ENCODE assay signal across 10 mouse cellular contexts in the genomic region with DNA sequence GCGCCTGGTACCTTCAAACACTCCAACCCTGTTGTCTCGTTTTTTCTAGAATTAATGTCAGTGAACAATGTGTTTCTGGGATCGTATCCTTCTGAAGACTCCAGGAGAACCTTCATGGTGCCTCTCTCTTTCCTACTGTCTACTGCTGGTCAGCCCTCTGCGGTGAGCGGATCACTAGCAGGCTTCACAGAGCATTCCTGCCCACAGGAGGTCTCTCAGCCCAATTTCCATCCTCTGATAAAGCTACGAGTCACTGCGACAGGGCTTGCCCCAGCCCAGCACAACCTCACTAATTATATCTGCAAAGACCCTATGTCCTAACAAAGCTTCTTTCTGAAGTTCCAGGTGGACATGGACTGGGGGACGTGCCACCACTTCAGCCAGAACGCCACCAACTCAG.
DNase-seq lines count a peak whose midpoint lies in the region; ATAC-seq lines count a peak whose summit lies in the region.
"Had no signal": no experiment of that assay in that cellular context is flagged by ENCODE, and none has a peak within 500 bp of the region (broad histone marks: within the 10 kb centered on the region; RNA-seq: fewer than 3 reads in every experiment).

No protein-coding gene starts in this region.

- no peak for ATAC-seq in heart, embryonic 15.5 days (replicated peaks; ENCODE audit: insufficient number of reproducible peaks, insufficient read depth, low FRiP score, low read depth)
- ATAC-seq in midbrain, embryonic 15.5 days (replicated peaks) = no peak
- ATAC-seq in hindbrain, embryonic 14.5 days (ENCODE audit: low FRiP score) = no peak
- ATAC-seq in stomach, embryonic 15.5 days (ENCODE audit: insufficient read depth, low FRiP score, low read depth) = no peak
- ATAC-seq: forebrain, embryonic 16.5 days had no signal

- 45% methylated on average over 9 of the region's 9 CpGs for WGBS in heart, embryonic 15.5 days
- 67% methylated on average over 9 of the region's 9 CpGs for WGBS in midbrain, embryonic 10.5 days
- 70% methylated on average over 9 of the region's 9 CpGs for WGBS in midbrain, embryonic 15.5 days
- WGBS in hindbrain, embryonic 14.5 days = 66% methylated on average over 9 of the region's 9 CpGs
- 75% methylated on average over 9 of the region's 9 CpGs for WGBS in stomach, embryonic 15.5 days

- no peak for DNase-seq in heart, postnatal 14 days
- no peak for DNase-seq in midbrain, embryonic 10.5 days (ENCODE audit: low spot score)
- DNase-seq in hindbrain, embryonic 14.5 days (ENCODE audit: low spot score) = no peak
- DNase-seq in adrenal gland, postnatal 36 days = no peak
- DNase-seq in ovary, postnatal 10 days (ENCODE audit: low spot score) = no peak
- DNase-seq: thymus, postnatal 14 days had no signal

- H3K27me3 ChIP-seq in heart, embryonic 15.5 days = no peaks in the 10 kb centered on the region
- no peaks in the 10 kb centered on the region for H3K27me3 ChIP-seq in midbrain, embryonic 10.5 days (ENCODE audit: low read depth, poor library complexity, severe bottlenecking)
- no peaks in the 10 kb centered on the region for H3K27me3 ChIP-seq in midbrain, embryonic 15.5 days (replicated peaks)
- H3K27me3 ChIP-seq in hindbrain, embryonic 14.5 days (ENCODE audit: control insufficient read depth, insufficient read depth, low read length) = no peaks in the 10 kb centered on the region
- no peaks in the 10 kb centered on the region for H3K27me3 ChIP-seq in stomach, embryonic 15.5 days (replicated peaks)

- H3K36me3 ChIP-seq in heart, embryonic 15.5 days = no peaks in the 10 kb centered on the region
- peaks cover 41% of the 10 kb centered on the region for H3K36me3 ChIP-seq in midbrain, embryonic 10.5 days
- no peaks in the 10 kb centered on the region for H3K36me3 ChIP-seq in midbrain, embryonic 15.5 days (replicated peaks)
- no peaks in the 10 kb centered on the region for H3K36me3 ChIP-seq in hindbrain, embryonic 14.5 days (replicated peaks; ENCODE audit: control insufficient read depth, insufficient read depth)
- H3K36me3 ChIP-seq in stomach, embryonic 15.5 days = no peaks in the 10 kb centered on the region

- no peak overlapping the region for H3K4me3 ChIP-seq in heart, embryonic 15.5 days
- no peak overlapping the region for H3K4me3 ChIP-seq in midbrain, embryonic 10.5 days
- H3K4me3 ChIP-seq in midbrain, embryonic 15.5 days = no peak overlapping the region
- no peak overlapping the region for H3K4me3 ChIP-seq in hindbrain, embryonic 14.5 days (replicated peaks; ENCODE audit: low read length)
- H3K4me3 ChIP-seq in stomach, embryonic 15.5 days (replicated peaks) = no peak overlapping the region

- H3K9ac ChIP-seq in heart, embryonic 15.5 days = no peak overlapping the region
- H3K9ac ChIP-seq in midbrain, embryonic 15.5 days = no peak overlapping the region
- H3K9ac ChIP-seq in hindbrain, embryonic 14.5 days = no peak overlapping the region
- H3K9ac ChIP-seq in stomach, embryonic 15.5 days = no peak overlapping the region

- peaks cover 79% of the 10 kb centered on the region for H3K4me1 ChIP-seq in heart, embryonic 15.5 days (replicated peaks)
- peaks cover 94% of the 10 kb centered on the region for H3K4me1 ChIP-seq in midbrain, embryonic 10.5 days
- H3K4me1 ChIP-seq in midbrain, embryonic 15.5 days = peaks cover 53% of the 10 kb centered on the region
- peaks cover 60% of the 10 kb centered on the region for H3K4me1 ChIP-seq in hindbrain, embryonic 14.5 days (replicated peaks; ENCODE audit: control insufficient read depth, insufficient read depth, low read length)
- H3K4me1 ChIP-seq in stomach, embryonic 15.5 days = peaks cover 40% of the 10 kb centered on the region

- no peaks in the 10 kb centered on the region for H3K9me3 ChIP-seq in heart, embryonic 15.5 days (replicated peaks)
- H3K9me3 ChIP-seq in midbrain, embryonic 10.5 days (replicated peaks) = no peaks in the 10 kb centered on the region
- no peaks in the 10 kb centered on the region for H3K9me3 ChIP-seq in midbrain, embryonic 15.5 days
- no peaks in the 10 kb centered on the region for H3K9me3 ChIP-seq in hindbrain, embryonic 14.5 days (ENCODE audit: control insufficient read depth, low read length)
- H3K9me3 ChIP-seq in stomach, embryonic 15.5 days = no peaks in the 10 kb centered on the region

- peak overlapping the region; percentile 33; the same call in 1 of the 2 replicates for H3K4me2 ChIP-seq in heart, embryonic 15.5 days
- H3K4me2 ChIP-seq in midbrain, embryonic 15.5 days = no peak overlapping the region
- no peak overlapping the region for H3K4me2 ChIP-seq in hindbrain, embryonic 14.5 days (replicated peaks)
- no peak overlapping the region for H3K4me2 ChIP-seq in stomach, embryonic 15.5 days

- intact Hi-C loops in heart, postnatal 14 days (cut with DNase I) = no loop called here

- H3K27ac ChIP-seq in heart, embryonic 15.5 days = peak overlapping the region; percentile 95
- peak overlapping the region; percentile 83 for H3K27ac ChIP-seq in midbrain, embryonic 10.5 days (replicated peaks)
- H3K27ac ChIP-seq in midbrain, embryonic 15.5 days = no peak overlapping the region
- H3K27ac ChIP-seq in hindbrain, embryonic 14.5 days = 0 out of 2 replicates have a peak overlapping the region, but pooled peaks have one; percentile 33
- H3K27ac ChIP-seq in stomach, embryonic 15.5 days = peak overlapping the region; percentile 62; the same call in 1 of the 2 replicates
